Mouse (Mus musculus) lung, adult 2 months (tissue): ENCODE measurements at regions not wholly inside any gene's neighbourhood (a gene's known extent, or its start where the extent isn't known, plus 50 kb on each side); places are given as distances from the start of the nearest gene placed in this dataset.

Source experiments
- CTCF ChIP-seq: fragments of 200-500 bp; IDR thresholded peaks from 2 replicates; pipeline ENCODE4 v1.5.1; 2011; ENCODE audit warnings: mild to moderate bottlenecking, low read length, control low read depth; ENCODE audit not compliant: insufficient read depth
- POLR2A ChIP-seq: fragments of 200-500 bp; IDR thresholded peaks from 2 replicates; pipeline ENCODE4 v1.6.1; 2011; ENCODE audit warnings: low read depth, mild to moderate bottlenecking, control low read depth, low read length, borderline replicate concordance; ENCODE audit errors: extremely low read depth

DNA sequence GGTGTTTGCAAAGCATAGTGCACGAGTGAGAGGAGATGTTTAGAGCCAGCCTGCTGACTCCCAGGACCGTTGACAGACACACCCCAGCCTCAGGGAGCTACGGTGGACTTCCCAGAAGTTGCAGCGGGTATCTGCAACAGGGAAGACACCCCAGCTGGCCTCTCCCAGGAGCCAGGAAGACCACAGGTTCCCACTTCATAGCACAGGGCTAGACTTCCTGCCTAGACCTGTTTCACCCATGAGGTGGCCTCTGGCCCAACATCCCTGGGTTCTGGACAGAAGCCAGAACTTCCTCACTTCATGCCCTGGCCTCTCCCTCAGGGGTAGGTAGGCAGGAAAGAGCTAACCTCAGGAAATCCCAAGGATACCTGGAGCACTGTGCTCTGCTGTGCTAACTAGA lies 66.7 kb upstream of the Hand1 start:
- TF ChIP-seq CTCF (no peak), POLR2A (no peak)
